Mouse (Mus musculus): ENCODE results near the gene Pim1. TPM values are rescaled to one million over a fixed set of nuclear protein-coding genes. Genes with fewer than 3 reads are reported as not detected.
A peak's percentile ranks its signal among the peaks of the same experiment; 100 is the strongest.
"Not testable (repeated sequence)": the region's sequence is repeated elsewhere in the genome, so short reads cannot be mapped to it uniquely, and the experiment has no call there.

The Pim1 gene
- polyA plus RNA-seq, 1 experiment from 2014 or later, result 19.7 TPM

DNA sequence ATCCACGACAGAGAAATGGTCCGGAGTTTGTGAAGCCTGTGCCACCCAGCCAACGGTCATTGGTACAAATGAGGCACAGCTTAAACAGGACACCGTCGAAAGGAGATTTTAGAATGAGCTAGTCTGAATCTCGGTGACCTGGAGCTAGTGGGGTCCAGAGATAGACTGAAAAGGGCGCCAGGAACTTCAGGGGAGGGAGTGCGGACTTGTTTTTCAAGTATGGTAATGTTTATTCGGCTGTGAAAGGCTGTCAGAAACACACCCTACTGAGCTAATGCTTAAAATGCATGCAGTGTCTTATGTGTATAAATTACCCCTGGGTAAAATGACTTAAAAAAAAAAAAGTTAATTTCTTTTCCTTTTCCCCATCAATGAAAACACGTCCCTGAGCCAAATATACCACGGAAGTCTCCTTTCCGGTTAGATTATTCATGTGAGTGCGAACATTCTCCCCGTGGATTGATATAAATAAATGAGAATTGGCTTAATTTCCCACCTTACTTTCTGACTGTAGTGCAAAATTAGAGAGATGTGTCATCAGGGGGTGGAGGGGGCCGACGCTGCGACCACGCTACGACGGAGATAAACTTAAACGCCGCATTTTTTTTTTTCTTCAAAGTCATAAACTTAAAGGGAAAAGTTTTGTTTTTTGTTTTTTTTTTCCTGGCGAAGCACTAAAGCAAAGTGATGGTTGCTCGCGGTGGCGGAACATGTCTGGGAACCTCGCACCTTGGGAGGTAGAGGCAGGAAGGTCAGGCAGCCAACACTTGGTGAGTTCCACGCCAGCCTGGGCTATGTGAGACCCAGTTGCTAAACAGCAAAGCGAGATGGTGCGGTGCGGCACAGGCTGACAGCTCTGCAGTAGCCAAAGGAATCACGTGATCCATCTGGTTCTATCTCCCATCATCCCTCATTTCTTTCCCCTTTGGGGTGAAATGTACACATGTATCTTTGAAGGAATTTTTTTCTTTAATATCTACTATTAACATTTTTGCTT, 12.4 kb downstream of the Pim1 start:
- no peaks in the 10 kb centered on the region for H3K27me3 ChIP-seq (ENCODE audit: control insufficient read depth, insufficient read depth, low read length)
- no peak overlapping the region for H3K4me3 ChIP-seq (ENCODE audit: low read depth, low read length)
- no peak overlapping the region for H3K4me2 ChIP-seq
- no peaks in the 10 kb centered on the region for H3K4me1 ChIP-seq (ENCODE audit: control insufficient read depth, insufficient read depth, low read length)
- DNase-seq (ENCODE audit: low spot score, missing footprints), result no peak
- no peak for ATAC-seq (ENCODE audit: low FRiP score)
- 21% methylated on average over 32 of the region's 32 CpGs for WGBS
- H3K36me3 ChIP-seq (ENCODE audit: control insufficient read depth, insufficient read depth, low read length), result no peaks in the 10 kb centered on the region
- H3K27ac ChIP-seq (ENCODE audit: low read depth, low read length), result no peak overlapping the region
- H3K9ac ChIP-seq (ENCODE audit: low read length), result no peak overlapping the region
- H3K9me3 ChIP-seq (ENCODE audit: control insufficient read depth, low read length), result no peaks in the 10 kb centered on the region

DNA sequence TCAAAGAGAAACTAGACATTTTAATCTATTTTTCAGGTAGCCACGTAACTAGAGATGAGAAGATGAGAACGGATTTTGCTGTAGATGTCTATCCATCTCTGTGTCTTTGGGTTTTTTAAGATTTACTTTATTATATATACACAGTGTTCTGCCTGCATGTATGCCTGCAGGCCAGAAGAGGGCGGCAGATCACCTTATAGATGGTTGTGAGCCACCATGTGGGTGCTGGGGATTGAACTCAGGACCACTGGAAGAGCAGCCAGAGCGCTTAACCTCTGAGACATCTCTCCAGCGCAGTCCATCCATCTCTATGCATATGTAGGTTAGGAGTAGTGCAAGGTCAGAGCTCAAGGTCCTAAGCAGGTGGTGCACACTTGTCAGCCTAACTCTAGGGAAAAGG, 13.1 kb downstream of the Pim1 start:
- 77% methylated on average over 5 of the region's 5 CpGs for whole genome bisulfite sequencing
- DNase-seq (ENCODE audit: low spot score, missing footprints) (no peak), ATAC-seq (ENCODE audit: low FRiP score) (no peak)
- H3K4me2 ChIP-seq, result no peak overlapping the region
- no peak overlapping the region for H3K9ac ChIP-seq (ENCODE audit: low read length)
- no peak overlapping the region for H3K4me3 ChIP-seq (ENCODE audit: low read depth, low read length)
- H3K9me3 ChIP-seq (ENCODE audit: control insufficient read depth, low read length), result no peaks in the 10 kb centered on the region
- H3K4me1 ChIP-seq (ENCODE audit: control insufficient read depth, insufficient read depth, low read length), result no peaks in the 10 kb centered on the region
- no peaks in the 10 kb centered on the region for H3K27me3 ChIP-seq (ENCODE audit: control insufficient read depth, insufficient read depth, low read length)
- no peaks in the 10 kb centered on the region for H3K36me3 ChIP-seq (ENCODE audit: control insufficient read depth, insufficient read depth, low read length)
- H3K27ac ChIP-seq (ENCODE audit: low read depth, low read length), result no peak overlapping the region

DNA sequence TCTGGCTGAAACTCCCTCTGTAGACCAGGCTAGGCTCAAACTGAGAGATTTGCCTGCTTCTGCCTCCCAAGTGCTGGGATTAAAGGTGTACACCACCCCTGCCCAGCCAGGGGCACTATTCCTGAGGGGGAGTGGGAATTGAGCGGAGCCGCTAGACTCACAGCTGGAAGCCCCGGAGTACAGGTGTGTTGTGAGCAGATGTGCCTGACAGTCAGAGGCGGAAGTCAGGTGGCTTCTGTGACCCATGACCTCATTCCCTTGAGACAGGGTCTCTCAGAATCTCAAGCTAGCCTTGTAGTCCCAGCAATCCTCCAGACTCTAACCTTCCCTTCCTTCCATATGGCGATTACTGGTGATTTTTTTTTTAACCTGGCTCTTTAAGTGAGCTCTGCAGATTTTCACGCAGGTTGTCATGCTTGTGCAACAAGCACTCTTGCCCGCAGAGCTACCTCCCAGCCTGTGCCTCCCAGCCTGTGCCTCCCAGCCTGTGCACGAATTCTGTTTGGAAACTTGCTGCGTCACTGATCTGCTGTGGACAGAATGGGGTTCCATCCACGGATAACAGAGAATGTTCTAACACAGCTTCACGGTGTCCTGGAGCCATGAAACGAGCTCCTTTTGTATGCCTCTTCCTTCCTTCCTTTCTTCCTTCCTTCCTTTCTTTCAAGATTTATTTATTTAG, 18.5 kb downstream of the Pim1 start:
- no peaks in the 10 kb centered on the region for H3K4me1 ChIP-seq (ENCODE audit: control insufficient read depth, insufficient read depth, low read length)
- no peak overlapping the region for H3K9ac ChIP-seq (ENCODE audit: low read length)
- no peak for ATAC-seq (ENCODE audit: low FRiP score)
- WGBS, result 80% methylated on average over 12 of the region's 12 CpGs
- no peaks in the 10 kb centered on the region for H3K36me3 ChIP-seq (ENCODE audit: control insufficient read depth, insufficient read depth, low read length)
- no peak overlapping the region for H3K4me3 ChIP-seq (ENCODE audit: low read depth, low read length)
- no peak overlapping the region for H3K27ac ChIP-seq (ENCODE audit: low read depth, low read length)
- DNase-seq (ENCODE audit: low spot score, missing footprints), result no peak
- H3K4me2 ChIP-seq, result no peak overlapping the region
- H3K27me3 ChIP-seq (ENCODE audit: control insufficient read depth, insufficient read depth, low read length), result no peaks in the 10 kb centered on the region
- H3K9me3 ChIP-seq (ENCODE audit: control insufficient read depth, low read length), result no peaks in the 10 kb centered on the region

DNA sequence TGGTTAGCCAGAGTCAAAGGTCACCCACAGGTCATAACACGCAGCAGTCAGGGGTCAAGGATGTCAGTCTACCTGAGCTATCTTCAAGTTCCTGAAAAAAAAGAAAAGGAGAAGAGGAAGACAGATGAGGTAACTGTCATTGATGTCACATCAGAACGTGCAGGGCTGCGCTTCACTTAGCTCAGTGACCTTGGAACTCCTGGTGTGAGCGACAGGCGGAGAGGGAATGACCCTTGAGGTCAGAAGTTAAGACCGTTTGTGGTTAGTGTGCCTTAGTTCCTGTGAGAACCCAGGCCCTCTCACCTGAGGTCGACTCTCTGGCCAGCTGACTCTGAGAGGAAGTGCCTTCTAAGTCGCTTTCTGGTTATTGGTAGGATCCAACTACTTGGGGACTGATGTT, 20.1 kb downstream of the Pim1 start:
- no peak overlapping the region for H3K27ac ChIP-seq (ENCODE audit: low read depth, low read length)
- WGBS, result 67% methylated on average over 8 of the region's 8 CpGs
- no peaks in the 10 kb centered on the region for H3K36me3 ChIP-seq (ENCODE audit: control insufficient read depth, insufficient read depth, low read length)
- no peak overlapping the region for H3K9ac ChIP-seq (ENCODE audit: low read length)
- no peak overlapping the region for H3K4me3 ChIP-seq (ENCODE audit: low read depth, low read length)
- ATAC-seq (ENCODE audit: low FRiP score) (no peak), DNase-seq (ENCODE audit: low spot score, missing footprints) (no peak)
- no peak overlapping the region for H3K4me2 ChIP-seq
- no peaks in the 10 kb centered on the region for H3K9me3 ChIP-seq (ENCODE audit: control insufficient read depth, low read length)
- H3K27me3 ChIP-seq (ENCODE audit: control insufficient read depth, insufficient read depth, low read length), result no peaks in the 10 kb centered on the region
- no peaks in the 10 kb centered on the region for H3K4me1 ChIP-seq (ENCODE audit: control insufficient read depth, insufficient read depth, low read length)

DNA sequence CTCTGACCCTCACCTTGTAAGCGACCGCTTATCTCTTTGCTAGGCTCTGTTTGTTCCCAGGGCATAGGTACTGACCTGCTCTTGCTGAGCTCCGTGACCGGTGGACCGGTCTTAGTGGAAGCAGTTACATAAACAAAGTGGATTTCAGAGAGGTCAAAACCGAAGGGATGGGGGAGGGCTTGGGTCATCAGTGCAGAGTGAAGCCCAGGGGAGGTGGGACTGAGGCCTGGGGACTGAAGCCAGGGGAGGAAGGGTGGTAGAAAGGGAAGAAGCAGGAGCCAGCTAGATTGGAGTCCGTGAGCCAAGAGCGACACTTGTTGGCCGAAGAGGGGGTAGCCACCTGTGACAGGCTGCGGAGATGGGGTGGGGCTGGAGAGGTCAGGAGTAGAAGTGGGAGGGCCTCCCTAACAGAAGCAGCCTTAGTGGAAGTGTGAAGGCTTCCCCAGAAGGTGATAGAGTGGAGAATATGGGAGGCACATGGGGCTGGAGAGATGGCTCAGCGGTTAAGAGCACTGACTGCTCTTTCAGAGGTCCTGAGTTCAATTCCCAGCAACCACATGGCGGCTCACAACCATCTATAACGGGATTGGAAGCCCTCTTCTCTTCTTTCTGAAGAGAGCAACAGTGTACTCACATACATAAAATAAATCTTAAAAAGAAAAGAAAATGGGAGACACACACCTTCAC, 22.6 kb downstream of the Pim1 start:
- 33% methylated on average over 13 of the region's 13 CpGs for WGBS
- H3K27ac ChIP-seq (ENCODE audit: low read depth, low read length), result no peak overlapping the region
- H3K4me1 ChIP-seq (ENCODE audit: control insufficient read depth, insufficient read depth, low read length), result no peaks in the 10 kb centered on the region
- ATAC-seq (ENCODE audit: low FRiP score), result peak; percentile 61
- no peak overlapping the region for H3K4me2 ChIP-seq
- no peaks in the 10 kb centered on the region for H3K9me3 ChIP-seq (ENCODE audit: control insufficient read depth, low read length)
- peak; percentile 91 for DNase-seq (ENCODE audit: low spot score, missing footprints)
- H3K9ac ChIP-seq (ENCODE audit: low read length), result no peak overlapping the region
- no peaks in the 10 kb centered on the region for H3K36me3 ChIP-seq (ENCODE audit: control insufficient read depth, insufficient read depth, low read length)
- H3K27me3 ChIP-seq (ENCODE audit: control insufficient read depth, insufficient read depth, low read length), result no peaks in the 10 kb centered on the region
- H3K4me3 ChIP-seq (ENCODE audit: low read depth, low read length), result no peak overlapping the region

DNA sequence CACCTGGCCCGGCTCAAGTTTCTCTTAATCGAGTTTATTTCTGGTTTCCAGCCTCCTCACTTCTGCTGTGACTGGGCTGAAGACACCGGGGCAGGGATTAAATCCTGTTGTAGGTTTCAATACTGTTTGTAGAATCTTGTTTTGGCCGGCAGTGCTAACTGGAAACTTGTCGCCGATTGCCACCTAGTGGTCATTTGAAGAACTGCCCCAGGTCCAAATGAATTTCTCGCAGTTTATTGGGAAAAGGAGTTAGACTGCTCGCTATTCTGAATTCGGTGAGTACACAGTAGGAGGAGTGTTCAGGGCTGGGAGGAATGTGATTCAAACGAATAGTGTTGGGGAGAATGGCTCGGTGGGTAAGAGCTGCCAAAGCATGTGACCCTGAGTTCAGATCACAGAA, 23.9 kb downstream of the Pim1 start:
- WGBS, result 2% methylated on average over 11 of the region's 11 CpGs

DNA sequence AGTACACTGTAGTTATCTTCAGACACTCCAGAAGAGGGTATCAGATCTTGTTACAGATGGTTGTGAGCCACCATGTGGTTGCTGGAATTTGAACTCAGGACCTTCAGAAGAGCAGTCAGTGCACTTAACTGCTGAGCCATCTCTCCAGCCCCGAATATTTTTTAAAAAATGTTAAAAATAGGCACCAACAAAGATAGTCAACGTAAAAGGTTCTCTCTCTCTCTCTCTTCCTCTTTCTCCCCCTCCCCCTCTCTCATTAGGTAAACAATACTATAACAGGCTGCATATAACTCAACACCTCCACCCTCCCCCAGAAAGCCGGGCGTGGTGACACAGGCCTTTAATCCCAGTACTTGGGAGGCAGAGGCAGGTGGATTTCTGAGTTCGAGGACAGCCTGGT, 28.1 kb downstream of the Pim1 start:
- H3K9me3 ChIP-seq (ENCODE audit: control insufficient read depth, low read length); ATAC-seq (ENCODE audit: low FRiP score): not testable (repeated sequence)
- 94% methylated on average over 5 of the region's 5 CpGs for WGBS

More for the DNA sequence above, 23.9 kb downstream of the Pim1 start:
- Histone ChIP-seq H3K4me3 (ENCODE audit: low read depth, low read length) (no peak overlapping the region), H3K9ac (ENCODE audit: low read length) (no peak overlapping the region), H3K27me3 (ENCODE audit: control insufficient read depth, insufficient read depth, low read length) (no peaks in the 10 kb centered on the region), H3K9me3 (ENCODE audit: control insufficient read depth, low read length) (no peaks in the 10 kb centered on the region), H3K4me1 (ENCODE audit: control insufficient read depth, insufficient read depth, low read length) (no peaks in the 10 kb centered on the region), H3K4me2 (no peak overlapping the region), H3K36me3 (ENCODE audit: control insufficient read depth, insufficient read depth, low read length) (no peaks in the 10 kb centered on the region), H3K27ac (ENCODE audit: low read depth, low read length) (no peak overlapping the region)
- ATAC-seq (ENCODE audit: low FRiP score) (0 out of 2 replicates have a peak, but pooled peaks have one; percentile 38), DNase-seq (ENCODE audit: low spot score, missing footprints) (peak; percentile 98)

DNA sequence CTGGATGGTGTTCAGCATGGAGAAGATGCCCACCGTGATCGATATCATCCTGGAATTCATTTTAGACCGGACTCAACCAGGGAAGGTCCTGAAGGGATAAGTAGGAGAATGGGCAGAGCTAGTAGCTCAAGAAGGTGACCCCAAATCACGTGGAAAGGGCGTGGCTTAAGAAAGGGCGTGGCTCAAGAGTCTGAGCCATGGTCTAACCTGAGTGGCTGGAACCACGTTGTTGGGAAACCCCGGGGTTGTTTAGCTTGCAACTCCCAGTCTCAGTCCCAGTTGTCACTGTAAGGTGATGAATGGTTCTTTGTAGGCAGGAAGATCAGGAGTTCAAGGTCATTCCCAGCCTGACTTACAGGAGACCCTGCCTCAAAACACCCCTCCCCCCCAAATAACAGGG, 29.2 kb downstream of the Pim1 start:
- H3K9me3 ChIP-seq (ENCODE audit: control insufficient read depth, low read length), result no peaks in the 10 kb centered on the region
- H3K4me3 ChIP-seq (ENCODE audit: low read depth, low read length), result no peak overlapping the region
- H3K27ac ChIP-seq (ENCODE audit: low read depth, low read length), result no peak overlapping the region
- no peak overlapping the region for H3K9ac ChIP-seq (ENCODE audit: low read length)
- H3K36me3 ChIP-seq (ENCODE audit: control insufficient read depth, insufficient read depth, low read length), result no peaks in the 10 kb centered on the region
- ATAC-seq (ENCODE audit: low FRiP score) (no peak), DNase-seq (ENCODE audit: low spot score, missing footprints) (no peak)
- WGBS, result 75% methylated on average over 8 of the region's 8 CpGs
- H3K4me2 ChIP-seq, result no peak overlapping the region
- no peaks in the 10 kb centered on the region for H3K27me3 ChIP-seq (ENCODE audit: control insufficient read depth, insufficient read depth, low read length)
- no peaks in the 10 kb centered on the region for H3K4me1 ChIP-seq (ENCODE audit: control insufficient read depth, insufficient read depth, low read length)

More for the DNA sequence above, 28.1 kb downstream of the Pim1 start:
- DNase-seq (ENCODE audit: low spot score, missing footprints); H3K4me3 ChIP-seq (ENCODE audit: low read depth, low read length); H3K27ac ChIP-seq (ENCODE audit: low read depth, low read length); H3K27me3 ChIP-seq (ENCODE audit: control insufficient read depth, insufficient read depth, low read length); H3K4me1 ChIP-seq (ENCODE audit: control insufficient read depth, insufficient read depth, low read length); H3K36me3 ChIP-seq (ENCODE audit: control insufficient read depth, insufficient read depth, low read length); H3K4me2 ChIP-seq; H3K9ac ChIP-seq (ENCODE audit: low read length): not testable (repeated sequence)
